Mouse (Mus musculus): ENCODE data around the gene Prkar2a.

Gene Prkar2a

GRCm38 (mm10) chr9:108752142-108752920 is 63.2 kb downstream of the Prkar2a start:
- no peak for DNase-seq (ENCODE audit: low spot score in 2 of 2)

GRCm38 (mm10) chr9:108753326-108753725 is 64.2 kb downstream of the Prkar2a start:
- peak in 1 of 2 experiments; percentile 62 for DNase-seq (ENCODE audit: low spot score in 2 of 2)

GRCm38 (mm10) chr9:108753976-108754375 is 64.9 kb downstream of the Prkar2a start:
- DNase-seq (ENCODE audit: low spot score in 2 of 2): no peak

- DNase-seq (ENCODE audit: low spot score in 2 of 2): no peak
Measured at GRCm38 (mm10) chr9:108754423-108754822, 65.3 kb downstream of the Prkar2a start.

GRCm38 (mm10) chr9:108757406-108757805 is 68.3 kb downstream of the Prkar2a start:
- no peak for DNase-seq (ENCODE audit: low spot score in 2 of 2)

GRCm38 (mm10) chr9:108759121-108759520 is 70.0 kb downstream of the Prkar2a start:
- DNase-seq (ENCODE audit: low spot score in 2 of 2): no peak

- DNase-seq (ENCODE audit: low spot score in 2 of 2): peak in 1 of 2 experiments; percentile 37
Measured at GRCm38 (mm10) chr9:108759805-108760204, 70.7 kb downstream of the Prkar2a start.

GRCm38 (mm10) chr9:108761561-108761960 is 72.4 kb downstream of the Prkar2a start:
- no peak for DNase-seq (ENCODE audit: low spot score in 2 of 2)

- no peak for DNase-seq (ENCODE audit: low spot score in 2 of 2)
Measured at GRCm38 (mm10) chr9:108764971-108765370, 75.9 kb downstream of the Prkar2a start.

GRCm38 (mm10) chr9:108776614-108777013 is 87.5 kb downstream of the Prkar2a start:
- DNase-seq (ENCODE audit: low spot score in 2 of 2): no peak

- DNase-seq (ENCODE audit: low spot score in 2 of 2): no peak
Measured at GRCm38 (mm10) chr9:108777276-108777675, 88.2 kb downstream of the Prkar2a start.

GRCm38 (mm10) chr9:108780959-108781358 is 91.8 kb downstream of the Prkar2a start:
- DNase-seq (ENCODE audit: low spot score in 2 of 2): no peak

GRCm38 (mm10) chr9:108781891-108782290 is 92.8 kb downstream of the Prkar2a start:
- DNase-seq (ENCODE audit: low spot score in 2 of 2): no peak

GRCm38 (mm10) chr9:108782836-108783547 is 93.9 kb downstream of the Prkar2a start:
- DNase-seq (ENCODE audit: low spot score in 2 of 2): no peak

GRCm38 (mm10) chr9:108783548-108784463 is 94.7 kb downstream of the Prkar2a start, which contains the start of gene Ip6k2:
Gene Ip6k2, plus strand, starts transcription at chr9:108783796.
- DNase-seq (ENCODE audit: low spot score in 2 of 2): peak; percentile 98

- DNase-seq (ENCODE audit: low spot score in 2 of 2): no peak
Measured at GRCm38 (mm10) chr9:108785416-108785815, 96.3 kb downstream of the Prkar2a start.

GRCm38 (mm10) chr9:108786494-108786893 is 97.4 kb downstream of the Prkar2a start:
- no peak for DNase-seq (ENCODE audit: low spot score in 2 of 2)

GRCm38 (mm10) chr9:108787080-108787479 is 98.0 kb downstream of the Prkar2a start:
- no peak for DNase-seq (ENCODE audit: low spot score in 2 of 2)

- no peak for DNase-seq (ENCODE audit: low spot score in 2 of 2)
Measured at GRCm38 (mm10) chr9:108788713-108789112, 99.6 kb downstream of the Prkar2a start.

- no peak for DNase-seq (ENCODE audit: low spot score in 2 of 2)
Measured at GRCm38 (mm10) chr9:108792307-108792706, 103.2 kb downstream of the Prkar2a start.

GRCm38 (mm10) chr9:108792730-108793129 is 103.6 kb downstream of the Prkar2a start:
- no peak for DNase-seq (ENCODE audit: low spot score in 2 of 2)

GRCm38 (mm10) chr9:108795281-108795680 is 106.2 kb downstream of the Prkar2a start:
- DNase-seq (ENCODE audit: low spot score in 2 of 2): no peak

Measured in cerebellum, postnatal 4 days (tissue).